Comparison of ENCODE assay signal across 29 mouse cellular contexts in the genomic region with DNA sequence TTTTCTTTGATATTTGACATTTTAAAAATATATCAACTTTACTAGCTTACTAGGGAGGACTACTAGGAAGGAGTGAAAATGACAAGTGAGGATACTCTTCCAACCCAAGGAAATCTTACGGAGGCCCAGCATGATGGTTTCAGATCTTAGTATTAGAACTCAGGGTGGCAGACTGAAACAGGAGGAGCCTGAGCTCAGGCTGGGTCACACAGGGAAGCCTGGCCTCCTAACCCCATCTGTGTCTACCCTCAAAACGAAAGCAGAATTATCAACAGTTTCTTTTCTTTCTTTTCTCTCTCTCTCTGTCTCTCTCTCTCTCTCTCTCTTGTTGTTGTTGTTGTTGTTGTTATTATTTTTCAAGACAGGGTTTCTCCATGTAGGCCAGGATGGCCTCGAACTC.
A peak's percentile ranks its signal among the peaks of the same experiment; 100 is the strongest.
DNase-seq lines count a peak whose midpoint lies in the region; ATAC-seq and TF ChIP-seq lines count a peak whose summit lies in the region.
"Had no signal": no experiment of that assay in that cellular context is flagged by ENCODE, and none has a peak within 500 bp of the region (broad histone marks: within the 10 kb centered on the region; RNA-seq: fewer than 3 reads in every experiment).

No protein-coding gene starts in this region.

- TF ChIP-seq EP300 in stomach, postnatal 0 days (optimal IDR thresholded peaks at IDR 0.05): no peak

- 51% methylated on average over 3 of the region's 3 CpGs for WGBS in spleen, adult 2 months
- 94% methylated on average over 3 of the region's 3 CpGs for WGBS in hindbrain, embryonic 10.5 days
- 93% methylated on average over 3 of the region's 3 CpGs for WGBS in stomach, postnatal 0 days

- H3K36me3 ChIP-seq in spleen, adult 2 months (ENCODE audit: control insufficient read depth, insufficient read depth, low read length): 0 out of 2 replicates have a peak, but pooled peaks cover 2% of the 10 kb centered on the region
- H3K36me3 ChIP-seq in splenic B cell, adult 2 months (ENCODE audit: control insufficient read depth, insufficient read depth, low read length, poor library complexity, severe bottlenecking): no peaks in the 10 kb centered on the region
- peaks cover 19% of the 10 kb centered on the region for H3K36me3 ChIP-seq in hindbrain, embryonic 10.5 days
- H3K36me3 ChIP-seq in stomach, postnatal 0 days (ENCODE audit: control insufficient read depth, insufficient read depth, low read length): no peaks in the 10 kb centered on the region
- H3K36me3 ChIP-seq: hindbrain, embryonic 13.5 days; neural tube, embryonic 15.5 days; stomach, embryonic 15.5 days had no signal

- no peaks in the 10 kb centered on the region for H3K9me3 ChIP-seq in hindbrain, embryonic 10.5 days
- H3K9me3 ChIP-seq in stomach, postnatal 0 days (ENCODE audit: control insufficient read depth, low read length): no peaks in the 10 kb centered on the region
- H3K9me3 ChIP-seq: embryonic facial prominence, embryonic 12.5 days; forebrain, embryonic 12.5 days; heart, embryonic 10.5 days; hindbrain, embryonic 13.5 days; limb, embryonic 13.5 days; liver, embryonic 12.5 days; midbrain, embryonic 10.5 days; neural tube, embryonic 15.5 days; stomach, embryonic 15.5 days had no signal

- peak in 1 of 2 experiments; percentile 21 for DNase-seq in spleen, adult 2 months (ENCODE audit: low read depth in 1 of 2, low spot score in 2 of 2)
- no peak for DNase-seq in spleen, adult 18-20 months
- DNase-seq in splenic B cell, adult 2 months (ENCODE audit: low read depth, low spot score): peak; percentile 42
- DNase-seq in layer of hippocampus, adult 8-10 months (ENCODE audit: low spot score in 2 of 2): no peak
- DNase-seq in hindbrain, embryonic 10.5 days (ENCODE audit: low spot score): no peak
- no peak for DNase-seq in stomach, postnatal 0 days (ENCODE audit: low spot score)
- DNase-seq: adrenal gland, adult 2 months; cerebellum, adult 11 months; cerebellum, adult 9-11 months; kidney, adult 2 months; kidney, postnatal 14 days; lung, adult 2 months; lung, postnatal 14 days; right cerebral cortex, postnatal 14 days; thymus, adult 2 months had no signal

- no peak overlapping the region for H3K4me2 ChIP-seq in stomach, postnatal 0 days (replicated peaks; ENCODE audit: low read depth)
- H3K4me2 ChIP-seq: embryonic facial prominence, embryonic 12.5 days; forebrain, embryonic 12.5 days; hindbrain, embryonic 13.5 days; limb, embryonic 13.5 days; liver, embryonic 12.5 days; neural tube, embryonic 15.5 days; stomach, embryonic 15.5 days had no signal

- no peak overlapping the region for H3K9ac ChIP-seq in stomach, postnatal 0 days (ENCODE audit: low read length)
- H3K9ac ChIP-seq: embryonic facial prominence, embryonic 12.5 days; forebrain, embryonic 12.5 days; hindbrain, embryonic 13.5 days; limb, embryonic 13.5 days; liver, embryonic 12.5 days; neural tube, embryonic 15.5 days; stomach, embryonic 15.5 days had no signal

- TF ChIP-seq POLR2A in spleen, adult 2 months (IDR thresholded peaks at IDR 0.05; ENCODE audit: low read depth, low read length): no peak

- no peak overlapping the region; the same call in 1 of the 2 replicates for H3K4me3 ChIP-seq in spleen, adult 2 months (ENCODE audit: extremely low read depth, insufficient read depth, insufficient read length)
- H3K4me3 ChIP-seq in hindbrain, embryonic 10.5 days: no peak overlapping the region
- no peak overlapping the region for H3K4me3 ChIP-seq in stomach, postnatal 0 days (ENCODE audit: low read depth, low read length)
- H3K4me3 ChIP-seq: embryonic facial prominence, embryonic 12.5 days; erythroblast, embryonic 14.5 days; forebrain, embryonic 12.5 days; heart, embryonic 10.5 days; hindbrain, embryonic 13.5 days; layer of hippocampus, adult 2 months; limb, embryonic 13.5 days; liver, embryonic 12.5 days; midbrain, embryonic 10.5 days; neural tube, embryonic 15.5 days; stomach, embryonic 15.5 days had no signal

- no peak for TF ChIP-seq CTCF in spleen, adult 2 months (IDR thresholded peaks at IDR 0.05; ENCODE audit: extremely low read depth, insufficient read depth, insufficient read length, insufficient replicate concordance)
- no peak for TF ChIP-seq CTCF in stomach, postnatal 0 days (IDR thresholded peaks at IDR 0.05; ENCODE audit: low read depth)

- H3K4me1 ChIP-seq in spleen, adult 2 months (ENCODE audit: control insufficient read depth, insufficient read depth, insufficient read length): peaks cover 3% of the 10 kb centered on the region
- peaks cover 8% of the 10 kb centered on the region for H3K4me1 ChIP-seq in hindbrain, embryonic 10.5 days (replicated peaks)
- no peaks in the 10 kb centered on the region for H3K4me1 ChIP-seq in stomach, postnatal 0 days (replicated peaks; ENCODE audit: control insufficient read depth, insufficient read depth)
- H3K4me1 ChIP-seq: embryonic facial prominence, embryonic 12.5 days; heart, embryonic 10.5 days; limb, embryonic 13.5 days; stomach, embryonic 15.5 days had no signal

- peak overlapping the region; percentile 51; the same call in 1 of the 2 replicates for H3K27ac ChIP-seq in spleen, adult 2 months (ENCODE audit: insufficient read depth, low read length)
- H3K27ac ChIP-seq in hindbrain, embryonic 10.5 days: no peak overlapping the region
- no peak overlapping the region for H3K27ac ChIP-seq in stomach, postnatal 0 days (replicated peaks)
- H3K27ac ChIP-seq: embryonic facial prominence, embryonic 12.5 days; forebrain, embryonic 12.5 days; heart, embryonic 10.5 days; hindbrain, embryonic 13.5 days; limb, embryonic 13.5 days; liver, embryonic 12.5 days; midbrain, embryonic 10.5 days; neural tube, embryonic 15.5 days; stomach, embryonic 15.5 days had no signal

- ATAC-seq in common myeloid progenitor, adult 5-6 weeks (replicated peaks; ENCODE audit: low read depth, poor library complexity, severe bottlenecking): peak; percentile 68
- peak; percentile 77 for ATAC-seq in megakaryocyte, adult 5-6 weeks (ENCODE audit: poor library complexity, severe bottlenecking)
- ATAC-seq in stomach, postnatal 0 days (ENCODE audit: low FRiP score, low TSS enrichment): no peak
- ATAC-seq: liver, embryonic 12.5 days; midbrain, embryonic 16.5 days had no signal

- no peaks in the 10 kb centered on the region for H3K27me3 ChIP-seq in spleen, adult 2 months (ENCODE audit: control insufficient read depth, insufficient read depth, low read length)
- no peaks in the 10 kb centered on the region for H3K27me3 ChIP-seq in splenic B cell, adult 2 months (ENCODE audit: control insufficient read depth, insufficient read depth, low read length, poor library complexity, severe bottlenecking)
- H3K27me3 ChIP-seq in hindbrain, embryonic 10.5 days (ENCODE audit: insufficient read depth, poor library complexity, severe bottlenecking): no peaks in the 10 kb centered on the region
- no peaks in the 10 kb centered on the region for H3K27me3 ChIP-seq in stomach, postnatal 0 days (ENCODE audit: control insufficient read depth, insufficient read depth, low read length)
- H3K27me3 ChIP-seq: embryonic facial prominence, embryonic 12.5 days; forebrain, embryonic 12.5 days; hindbrain, embryonic 13.5 days; limb, embryonic 13.5 days; liver, embryonic 12.5 days; neural tube, embryonic 15.5 days; stomach, embryonic 15.5 days had no signal
